Mouse (Mus musculus): ENCODE results near the gene Ptpn5. TPM values are rescaled to one million over a fixed set of nuclear protein-coding genes. Genes with fewer than 3 reads are reported as not detected.

The Ptpn5 gene
- polyA plus RNA-seq (2012; ENCODE audit: insufficient read depth, low replicate concordance): not detected in 2 replicates

GRCm38 (mm10) chr7:47133331-47133730 is at the start of gene Ptpn5:
Gene Ptpn5 (minus strand): TSS chr7:47133684.
- Histone ChIP-seq H3K4me3 (replicated peaks) (peak within 1 kb of the TSS; percentile 86), H3K9me3 (no peaks in the 10 kb centered on the region), H3K36me3 (replicated peaks; ENCODE audit: low read length) (no peaks in the 10 kb centered on the region), H3K4me1 (peaks cover 12% of the 10 kb centered on the region), H3K27me3 (replicated peaks) (peaks cover 71% of the 10 kb centered on the region)
- TF ChIP-seq GATA1 (IDR thresholded peaks at IDR 0.05; ENCODE audit: borderline replicate concordance, low read length): no peak
- no peak for TF ChIP-seq FLI1 (IDR thresholded peaks at IDR 0.05; ENCODE audit: low read length)

GRCm38 (mm10) chr7:47170814-47171213 is 37.3 kb upstream of the Ptpn5 start:
- Histone ChIP-seq H3K4me1 (no peaks in the 10 kb centered on the region), H3K9me3 (no peaks in the 10 kb centered on the region), H3K36me3 (replicated peaks; ENCODE audit: low read length) (no peaks in the 10 kb centered on the region), H3K27me3 (replicated peaks) (peaks cover 5% of the 10 kb centered on the region), H3K4me3 (replicated peaks) (no peak overlapping the region)
- TF ChIP-seq FLI1 (IDR thresholded peaks at IDR 0.05; ENCODE audit: low read length): no peak
- no peak for TF ChIP-seq GATA1 (IDR thresholded peaks at IDR 0.05; ENCODE audit: borderline replicate concordance, low read length)

- no peaks in the 10 kb centered on the region for H3K4me1 ChIP-seq
- no peaks in the 10 kb centered on the region for H3K36me3 ChIP-seq (replicated peaks; ENCODE audit: low read length)
- H3K27me3 ChIP-seq (replicated peaks): peaks cover 9% of the 10 kb centered on the region
- TF ChIP-seq FLI1 (IDR thresholded peaks at IDR 0.05; ENCODE audit: low read length) (no peak), GATA1 (IDR thresholded peaks at IDR 0.05; ENCODE audit: borderline replicate concordance, low read length) (no peak)
- no peaks in the 10 kb centered on the region for H3K9me3 ChIP-seq
- H3K4me3 ChIP-seq (replicated peaks): no peak overlapping the region
Measured at GRCm38 (mm10) chr7:47165028-47165427, 31.5 kb upstream of the Ptpn5 start.

- H3K9me3 ChIP-seq: no peaks in the 10 kb centered on the region
- TF ChIP-seq FLI1 (IDR thresholded peaks at IDR 0.05; ENCODE audit: low read length) (no peak), GATA1 (IDR thresholded peaks at IDR 0.05; ENCODE audit: borderline replicate concordance, low read length) (no peak)
- peaks cover 9% of the 10 kb centered on the region for H3K27me3 ChIP-seq (replicated peaks)
- H3K36me3 ChIP-seq (replicated peaks; ENCODE audit: low read length): no peaks in the 10 kb centered on the region
- no peak overlapping the region for H3K4me3 ChIP-seq (replicated peaks)
- no peaks in the 10 kb centered on the region for H3K4me1 ChIP-seq
Measured at GRCm38 (mm10) chr7:47163203-47163602, 29.7 kb upstream of the Ptpn5 start.

- H3K4me3 ChIP-seq (replicated peaks): no peak overlapping the region
- H3K4me1 ChIP-seq: no peaks in the 10 kb centered on the region
- no peaks in the 10 kb centered on the region for H3K36me3 ChIP-seq (replicated peaks; ENCODE audit: low read length)
- peaks cover 8% of the 10 kb centered on the region for H3K27me3 ChIP-seq (replicated peaks)
- 0 out of 2 replicates have a peak, but pooled peaks cover 3% of the 10 kb centered on the region for H3K9me3 ChIP-seq
- TF ChIP-seq GATA1 (IDR thresholded peaks at IDR 0.05; ENCODE audit: borderline replicate concordance, low read length) (no peak), FLI1 (IDR thresholded peaks at IDR 0.05; ENCODE audit: low read length) (no peak)
Measured at GRCm38 (mm10) chr7:47158451-47158850, 25.0 kb upstream of the Ptpn5 start.

- no peak overlapping the region for H3K4me3 ChIP-seq (replicated peaks)
- TF ChIP-seq GATA1 (IDR thresholded peaks at IDR 0.05; ENCODE audit: borderline replicate concordance, low read length) (no peak), FLI1 (IDR thresholded peaks at IDR 0.05; ENCODE audit: low read length) (no peak)
- H3K9me3 ChIP-seq: 0 out of 2 replicates have a peak, but pooled peaks cover 3% of the 10 kb centered on the region
- H3K36me3 ChIP-seq (replicated peaks; ENCODE audit: low read length): no peaks in the 10 kb centered on the region
- H3K27me3 ChIP-seq (replicated peaks): peaks cover 8% of the 10 kb centered on the region
- H3K4me1 ChIP-seq: no peaks in the 10 kb centered on the region
Measured at GRCm38 (mm10) chr7:47157743-47158142, 24.3 kb upstream of the Ptpn5 start.

GRCm38 (mm10) chr7:47155849-47156248 is 22.4 kb upstream of the Ptpn5 start:
- H3K4me1 ChIP-seq: peaks cover 8% of the 10 kb centered on the region
- no peaks in the 10 kb centered on the region for H3K36me3 ChIP-seq (replicated peaks; ENCODE audit: low read length)
- no peak overlapping the region for H3K4me3 ChIP-seq (replicated peaks)
- 0 out of 2 replicates have a peak, but pooled peaks cover 3% of the 10 kb centered on the region for H3K9me3 ChIP-seq
- no peak for TF ChIP-seq GATA1 (IDR thresholded peaks at IDR 0.05; ENCODE audit: borderline replicate concordance, low read length)
- H3K27me3 ChIP-seq (replicated peaks): peaks cover 12% of the 10 kb centered on the region

GRCm38 (mm10) chr7:47155396-47155795 is 21.9 kb upstream of the Ptpn5 start:
- peaks cover 11% of the 10 kb centered on the region for H3K4me1 ChIP-seq
- H3K4me3 ChIP-seq (replicated peaks): no peak overlapping the region
- H3K27me3 ChIP-seq (replicated peaks): peaks cover 12% of the 10 kb centered on the region
- TF ChIP-seq FLI1 (IDR thresholded peaks at IDR 0.05; ENCODE audit: low read length) (no peak), GATA1 (IDR thresholded peaks at IDR 0.05; ENCODE audit: borderline replicate concordance, low read length) (no peak)
- 0 out of 2 replicates have a peak, but pooled peaks cover 3% of the 10 kb centered on the region for H3K9me3 ChIP-seq
- no peaks in the 10 kb centered on the region for H3K36me3 ChIP-seq (replicated peaks; ENCODE audit: low read length)

- peaks cover 15% of the 10 kb centered on the region for H3K27me3 ChIP-seq (replicated peaks)
- peak overlapping the region; percentile 35 for H3K4me3 ChIP-seq (replicated peaks)
- H3K4me1 ChIP-seq: peaks cover 18% of the 10 kb centered on the region
- no peaks in the 10 kb centered on the region for H3K36me3 ChIP-seq (replicated peaks; ENCODE audit: low read length)
- TF ChIP-seq FLI1 (IDR thresholded peaks at IDR 0.05; ENCODE audit: low read length) (no peak), GATA1 (IDR thresholded peaks at IDR 0.05; ENCODE audit: borderline replicate concordance, low read length) (no peak)
- 0 out of 2 replicates have a peak, but pooled peaks cover 2% of the 10 kb centered on the region for H3K9me3 ChIP-seq
Measured at GRCm38 (mm10) chr7:47150420-47151061, 17.1 kb upstream of the Ptpn5 start.

GRCm38 (mm10) chr7:47148298-47148697 is 14.8 kb upstream of the Ptpn5 start:
- no peaks in the 10 kb centered on the region for H3K36me3 ChIP-seq (replicated peaks; ENCODE audit: low read length)
- H3K9me3 ChIP-seq: no peaks in the 10 kb centered on the region
- peaks cover 18% of the 10 kb centered on the region for H3K4me1 ChIP-seq
- no peak for TF ChIP-seq FLI1 (IDR thresholded peaks at IDR 0.05; ENCODE audit: low read length)
- no peak for TF ChIP-seq GATA1 (IDR thresholded peaks at IDR 0.05; ENCODE audit: borderline replicate concordance, low read length)
- no peak overlapping the region for H3K4me3 ChIP-seq (replicated peaks)
- peaks cover 19% of the 10 kb centered on the region for H3K27me3 ChIP-seq (replicated peaks)
